Mouse (Mus musculus) ES-Bruce4 (cell line): ENCODE results near the gene Lsm4. TPM values are rescaled to one million over a fixed set of nuclear protein-coding genes. Genes with fewer than 3 reads are reported as not detected.

ENCODE experiments used
- H3K27ac ChIP-seq: 2 replicates; pipeline ENCODE4 v1.5.1; 2012; ENCODE audit warnings: low read length, inconsistent platforms; ENCODE audit not compliant: insufficient read depth
- H3K27me3 ChIP-seq: 2 replicates; pipeline ENCODE4 v1.6.1; 2012; ENCODE audit warnings: mild to moderate bottlenecking, low read length, inconsistent platforms; ENCODE audit not compliant: control insufficient read depth, poor library complexity, insufficient read depth, severe bottlenecking
- H3K36me3 ChIP-seq: 2 replicates; pipeline ENCODE4 v1.6.1; 2012; ENCODE audit warnings: inconsistent platforms, mild to moderate bottlenecking, low read length, moderate library complexity; ENCODE audit not compliant: control insufficient read depth, poor library complexity, insufficient read depth, severe bottlenecking
- H3K4me1 ChIP-seq: one replicate; pipeline ENCODE4 v1.8.1; 2011; ENCODE audit warnings: low read length; ENCODE audit not compliant: control insufficient read depth, insufficient read depth
- H3K4me3 ChIP-seq: 2 replicates; pipeline ENCODE4 v1.5.1; 2011; ENCODE audit warnings: low read depth, mild to moderate bottlenecking, low read length
- H3K9ac ChIP-seq: 2 replicates; pipeline ENCODE4 v1.6.1; 2012; ENCODE audit warnings: low read depth, mild to moderate bottlenecking, inconsistent platforms; ENCODE audit not compliant: poor library complexity, severe bottlenecking
- H3K9me3 ChIP-seq: replicated peaks from 2 replicates; pipeline ENCODE4 v1.6.1; 2012; ENCODE audit warnings: mild to moderate bottlenecking, low read length, inconsistent platforms; ENCODE audit not compliant: control insufficient read depth, poor library complexity, insufficient read depth, severe bottlenecking
- CTCF ChIP-seq: IDR thresholded peaks from one replicate; pipeline ENCODE4 v1.8.1; 2011; ENCODE audit warnings: low read depth, low read length
- EP300 ChIP-seq: IDR thresholded peaks from 2 replicates; pipeline ENCODE4 v1.6.1; 2011; ENCODE audit warnings: low read depth, low read length; ENCODE audit not compliant: insufficient read depth
- POLR2A ChIP-seq: IDR thresholded peaks from one replicate; pipeline ENCODE4 v1.8.1; 2011; ENCODE audit warnings: low read length; ENCODE audit not compliant: insufficient read depth
- polyA plus RNA-seq: library from polyadenylated mRNA; stranded (reverse); fragments of >200 nt; gene quantifications from 2 replicates; pipeline ENCODE4 v1.2.4, GENCODE M21; 2011; ENCODE audit warnings: low read depth; ENCODE audit not compliant: missing spikeins, insufficient read depth, insufficient read length

The Lsm4 gene
- polyA plus RNA-seq, 1 experiment = 211 TPM

- TF ChIP-seq EP300 = peak; percentile 81; the same call in 1 of the 2 replicates
- TF ChIP-seq CTCF = no peak
- TF ChIP-seq POLR2A = peak; percentile 27
- H3K4me3 ChIP-seq = peak overlapping the region; percentile 62
- no peaks in the 10 kb centered on the region for H3K9me3 ChIP-seq
- H3K4me1 ChIP-seq = peaks cover 4% of the 10 kb centered on the region
- no peaks in the 10 kb centered on the region for H3K36me3 ChIP-seq
- no peaks in the 10 kb centered on the region for H3K27me3 ChIP-seq
- H3K9ac ChIP-seq = peak overlapping the region; percentile 69
- peak overlapping the region; percentile 82 for H3K27ac ChIP-seq
Measured at GRCm38 (mm10) chr8:70630532-70631381, 42.3 kb upstream of the Lsm4 start.

DNA sequence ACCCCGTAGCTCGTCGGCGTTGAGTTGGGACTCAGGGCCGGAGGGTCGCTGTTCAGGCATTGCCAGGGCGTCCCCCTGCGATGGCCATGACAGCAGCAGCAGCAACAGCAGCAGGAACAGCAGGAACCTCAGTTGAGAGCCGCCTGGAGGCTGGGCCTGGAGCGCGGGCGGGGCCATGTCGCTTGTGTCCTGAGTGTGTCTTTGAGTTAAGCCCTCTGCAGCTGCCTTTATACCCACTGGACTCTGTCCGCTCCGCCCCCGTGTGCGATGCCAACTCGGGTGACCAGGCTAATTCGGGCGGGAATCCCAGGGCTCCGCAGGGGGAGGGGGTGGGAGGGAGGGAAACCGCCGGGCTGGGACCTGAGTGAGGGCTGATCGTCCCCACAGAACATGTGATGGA lies 41.6 kb upstream of the Lsm4 start:
- Histone ChIP-seq H3K36me3 (no peaks in the 10 kb centered on the region), H3K9me3 (no peaks in the 10 kb centered on the region), H3K9ac (peak overlapping the region; percentile 69), H3K27ac (peak overlapping the region; percentile 82), H3K4me1 (peaks cover 4% of the 10 kb centered on the region), H3K27me3 (no peaks in the 10 kb centered on the region), H3K4me3 (peak overlapping the region; percentile 50)
- TF ChIP-seq EP300 (0 out of 2 replicates have a peak, but pooled peaks have one; percentile 4), CTCF (no peak)

GRCm38 (mm10) chr8:70632346-70632892 lies 40.6 kb upstream of the Lsm4 start, which contains the start of gene Gdf15:
Gdf15 (minus strand) TSS chr8:70632456.
- Histone ChIP-seq H3K36me3 (no peaks in the 10 kb centered on the region), H3K27me3 (no peaks in the 10 kb centered on the region), H3K9ac (peak within 1 kb of the TSS; percentile 69), H3K4me3 (peak within 1 kb of the TSS; percentile 50), H3K9me3 (no peaks in the 10 kb centered on the region), H3K27ac (peak within 1 kb of the TSS; percentile 82), H3K4me1 (peaks cover 4% of the 10 kb centered on the region)
- TF ChIP-seq EP300 (no peak), CTCF (no peak), POLR2A (no peak)

DNA sequence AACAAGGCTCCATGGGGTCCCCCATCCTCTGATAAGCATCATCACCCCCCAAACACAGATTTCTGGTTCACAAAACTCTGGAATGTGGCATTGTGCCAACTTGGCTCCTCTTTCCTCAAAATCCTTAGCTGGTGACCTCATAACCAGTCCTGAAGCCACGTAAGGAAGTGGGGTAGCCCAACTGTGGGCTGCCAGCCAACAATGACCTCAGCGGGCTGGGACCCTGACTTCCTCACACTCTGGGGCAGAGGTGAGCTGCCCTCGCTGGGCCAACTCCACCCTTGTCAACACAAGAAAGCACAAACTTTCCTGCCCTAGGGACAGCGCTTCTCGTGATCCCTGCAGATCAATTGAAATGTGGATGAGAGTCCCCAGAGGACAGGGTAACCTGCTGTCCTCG lies 39.0 kb upstream of the Lsm4 start:
- Histone ChIP-seq H3K36me3 (no peaks in the 10 kb centered on the region), H3K27me3 (no peaks in the 10 kb centered on the region), H3K9ac (no peak overlapping the region), H3K4me3 (no peak overlapping the region), H3K9me3 (no peaks in the 10 kb centered on the region), H3K4me1 (peaks cover 9% of the 10 kb centered on the region), H3K27ac (no peak overlapping the region)
- no peak for TF ChIP-seq EP300
- no peak for TF ChIP-seq POLR2A
- TF ChIP-seq CTCF = no peak

DNA sequence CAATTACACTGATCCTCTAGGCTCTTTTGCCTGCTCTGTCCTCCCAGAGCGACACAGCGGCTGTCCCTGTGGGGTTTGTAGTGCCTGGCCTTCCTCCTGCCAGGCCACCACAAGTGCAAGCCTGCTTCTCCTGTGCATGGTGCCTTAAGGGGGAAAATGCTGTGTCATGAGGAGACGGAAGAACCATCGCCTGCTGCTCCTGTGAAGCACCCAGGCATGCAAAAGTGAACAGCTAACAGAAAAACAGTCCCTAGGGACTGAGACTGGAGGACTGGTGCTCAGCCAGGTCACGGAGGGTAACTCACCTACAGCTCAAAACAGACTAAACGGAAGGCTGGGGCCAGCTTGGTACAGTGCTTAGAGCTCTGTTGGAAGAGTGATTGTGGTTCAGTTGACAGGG lies 37.5 kb upstream of the Lsm4 start:
- Histone ChIP-seq H3K4me3 (no peak overlapping the region), H3K36me3 (no peaks in the 10 kb centered on the region), H3K4me1 (peaks cover 11% of the 10 kb centered on the region), H3K9ac (no peak overlapping the region), H3K9me3 (no peaks in the 10 kb centered on the region), H3K27me3 (no peaks in the 10 kb centered on the region), H3K27ac (no peak overlapping the region)
- TF ChIP-seq EP300 (no peak), POLR2A (no peak), CTCF (no peak)

GRCm38 (mm10) chr8:70636838-70637237 lies 36.2 kb upstream of the Lsm4 start:
- Histone ChIP-seq H3K9me3 (no peaks in the 10 kb centered on the region), H3K36me3 (no peaks in the 10 kb centered on the region), H3K4me1 (peaks cover 11% of the 10 kb centered on the region), H3K27ac (peak overlapping the region; percentile 76; the same call in 1 of the 2 replicates), H3K4me3 (no peak overlapping the region), H3K27me3 (no peaks in the 10 kb centered on the region), H3K9ac (no peak overlapping the region)
- TF ChIP-seq CTCF (no peak), POLR2A (no peak), EP300 (no peak)
